ENCODE assay signal across 8 mouse cellular contexts in genomic region chr8:119440250-119440951, GRCm38 (mm10). TPM values are rescaled to one million over a fixed set of nuclear protein-coding genes. Genes with fewer than 3 reads are reported as not detected.
DNase-seq lines count a peak whose midpoint lies in the region; ATAC-seq and TF ChIP-seq lines count a peak whose summit lies in the region.

No protein-coding gene starts in this region.

- H3K9ac ChIP-seq in CH12.LX (ENCODE audit: insufficient read depth, low read depth), result no peak overlapping the region
- no peak overlapping the region for H3K9ac ChIP-seq in embryonic facial prominence, embryonic 12.5 days
- no peak overlapping the region for H3K9ac ChIP-seq in liver, embryonic 14.5 days (replicated peaks)
- no peak overlapping the region for H3K9ac ChIP-seq in neural tube, embryonic 13.5 days

- in situ Hi-C loops in CH12.LX (cut with MboI; ENCODE audit: low pct_ligation_motif_present, low pct_unique_long_range_greater_than_20kb, low sequenced_read_pairs), result no loop called here

- no peaks in the 10 kb centered on the region for H3K79me2 ChIP-seq in CH12.LX (replicated peaks; ENCODE audit: control insufficient read depth, extremely low read depth, insufficient read depth, poor library complexity, severe bottlenecking)

- no peak overlapping the region for H3K4me2 ChIP-seq in CH12.LX (ENCODE audit: insufficient read depth, low read depth, poor library complexity, severe bottlenecking)
- peak overlapping the region; percentile 28; the same call in 1 of the 2 replicates for H3K4me2 ChIP-seq in embryonic facial prominence, embryonic 12.5 days (replicated peaks)
- peak overlapping the region; percentile 42 for H3K4me2 ChIP-seq in liver, embryonic 14.5 days (ENCODE audit: low read depth)
- H3K4me2 ChIP-seq in neural tube, embryonic 13.5 days, result peak overlapping the region; percentile 26; the same call in 1 of the 2 replicates

- no peaks in the 10 kb centered on the region for H3K27me3 ChIP-seq in CH12.LX (replicated peaks)
- H3K27me3 ChIP-seq in embryonic facial prominence, embryonic 12.5 days, result peaks cover 5% of the 10 kb centered on the region; the same call in 1 of the 2 replicates
- no peaks in the 10 kb centered on the region for H3K27me3 ChIP-seq in liver, embryonic 14.5 days (ENCODE audit: control insufficient read depth, insufficient read depth, low read length)
- H3K27me3 ChIP-seq in neural tube, embryonic 13.5 days, result peaks cover 5% of the 10 kb centered on the region; the same call in 1 of the 2 replicates

- no peak for TF ChIP-seq POLR2A in CH12.LX (IDR thresholded peaks at IDR 0.05; ENCODE audit: low read depth, low read length)

- dilution Hi-C loops in CH12.LX (cut with MboI; ENCODE audit: extremely low pct_ligation_motif_present, extremely low pct_unique_long_range_greater_than_20kb, low sequenced_read_pairs), result no loop called here

- peaks cover 18 to 48% of the 10 kb centered on the region in 2 experiments for H3K4me1 ChIP-seq in CH12.LX (ENCODE audit: control insufficient read depth in 1 of 2, insufficient read depth in 2 of 2)
- H3K4me1 ChIP-seq in embryonic facial prominence, embryonic 12.5 days, result peaks cover 5% of the 10 kb centered on the region; the same call in 1 of the 2 replicates
- H3K4me1 ChIP-seq in liver, embryonic 14.5 days (replicated peaks; ENCODE audit: control insufficient read depth in 2 of 2, insufficient read depth in 2 of 2, low read length in 1 of 2), result peaks cover 0 to 6% of the 10 kb centered on the region in 2 experiments; a peak in 2 of 4 replicates
- H3K4me1 ChIP-seq in neural tube, embryonic 13.5 days (replicated peaks), result peaks cover 16% of the 10 kb centered on the region

- WGBS in embryonic facial prominence, embryonic 12.5 days, result 14% methylated on average over 16 of the region's 16 CpGs
- WGBS in liver, embryonic 14.5 days (ENCODE audit: insufficient replicate concordance), result 24% methylated on average over 16 of the region's 16 CpGs
- WGBS in neural tube, embryonic 13.5 days, result 12% methylated on average over 16 of the region's 16 CpGs

- no peak overlapping the region for H3K4me3 ChIP-seq in CH12.LX (replicated peaks in 1 of 3; ENCODE audit: low read depth in 2 of 3, low read length in 2 of 3, poor library complexity in 1 of 3)
- H3K4me3 ChIP-seq in embryonic facial prominence, embryonic 12.5 days, result no peak overlapping the region
- H3K4me3 ChIP-seq in liver, embryonic 14.5 days (ENCODE audit: insufficient read depth in 1 of 2, low read depth in 2 of 2, low read length in 2 of 2), result no peak overlapping the region
- no peak overlapping the region for H3K4me3 ChIP-seq in neural tube, embryonic 13.5 days

- no peak for TF ChIP-seq EP300 in CH12.LX (IDR thresholded peaks at IDR 0.05; ENCODE audit: low read length)
- no peak for TF ChIP-seq EP300 in liver, embryonic 14.5 days (IDR thresholded peaks at IDR 0.05; ENCODE audit: low read depth)

- ATAC-seq in embryonic facial prominence, embryonic 12.5 days (ENCODE audit: insufficient number of reproducible peaks, insufficient read depth, low FRiP score, low TSS enrichment), result no peak
- peak; percentile 16; the same call in 1 of the 2 replicates for ATAC-seq in liver, embryonic 14.5 days (ENCODE audit: insufficient read depth)
- ATAC-seq in neural tube, embryonic 13.5 days (ENCODE audit: low read depth), result peak; percentile 45; the same call in 1 of the 2 replicates

- DNase-seq in CH12.LX (ENCODE audit: extremely low read depth), result no peak
- DNase-seq in adrenal gland, adult (ENCODE audit: inconsistent age in 2 of 2, low spot score in 1 of 2), result peak; percentile 89 to 97
- peak; percentile 85 to 91 for DNase-seq in heart, adult 9 months (ENCODE audit: low spot score in 2 of 2)
- DNase-seq in kidney, adult 8-10 months, result peak; percentile 93
- no peak for DNase-seq in liver, embryonic 14.5 days (ENCODE audit: low read depth in 3 of 3, low spot score in 3 of 3)
- DNase-seq in thymus, postnatal 36 days, result peak; percentile 41 to 42

- peak; percentile 46 for TF ChIP-seq RAD21 in CH12.LX (IDR thresholded peaks at IDR 0.05; ENCODE audit: low read depth, low read length)

- H3K27ac ChIP-seq in CH12.LX (ENCODE audit: insufficient read depth, low read depth), result no peak overlapping the region
- no peak overlapping the region for H3K27ac ChIP-seq in embryonic facial prominence, embryonic 12.5 days
- no peak overlapping the region for H3K27ac ChIP-seq in liver, embryonic 14.5 days
- peak overlapping the region; percentile 61 for H3K27ac ChIP-seq in neural tube, embryonic 13.5 days (replicated peaks)

- peak; percentile 29 to 71; a peak in 2 of 4 replicates for TF ChIP-seq CTCF in CH12.LX (conservative IDR thresholded peaks at IDR 0.05 in 1 of 2, IDR thresholded peaks at IDR 0.05 in 1 of 2; ENCODE audit: low read depth in 2 of 2, low read length in 2 of 2)
- TF ChIP-seq CTCF in liver, embryonic 14.5 days (IDR thresholded peaks at IDR 0.05; ENCODE audit: low read depth), result peak; percentile 77

- no peaks in the 10 kb centered on the region for H3K9me3 ChIP-seq in CH12.LX (replicated peaks; ENCODE audit: low read length)
- no peaks in the 10 kb centered on the region for H3K9me3 ChIP-seq in embryonic facial prominence, embryonic 12.5 days
- H3K9me3 ChIP-seq in liver, embryonic 14.5 days (ENCODE audit: control insufficient read depth, low read length), result no peaks in the 10 kb centered on the region
- H3K9me3 ChIP-seq in neural tube, embryonic 13.5 days, result no peaks in the 10 kb centered on the region

- peaks cover 12 to 43% of the 10 kb centered on the region in 2 experiments for H3K36me3 ChIP-seq in CH12.LX (replicated peaks in 1 of 2; ENCODE audit: control insufficient read depth in 1 of 2, insufficient read depth in 1 of 2, low read length in 1 of 2)
- no peaks in the 10 kb centered on the region for H3K36me3 ChIP-seq in embryonic facial prominence, embryonic 12.5 days
- H3K36me3 ChIP-seq in liver, embryonic 14.5 days (replicated peaks; ENCODE audit: control insufficient read depth, insufficient read depth, low read depth), result no peaks in the 10 kb centered on the region; the same call in 1 of the 2 replicates
- H3K36me3 ChIP-seq in neural tube, embryonic 13.5 days, result no peaks in the 10 kb centered on the region

TF ChIP-seq in CH12.LX, 34 proteins besides CTCF, POLR2A, EP300 and RAD21:
- TF ChIP-seq TBP (conservative IDR thresholded peaks at IDR 0.05; ENCODE audit: low read depth, low read length) (no peak), SMC3 (IDR thresholded peaks at IDR 0.05; ENCODE audit: low read depth, low read length) (peak; percentile 87), NRF1 (IDR thresholded peaks at IDR 0.05; ENCODE audit: low read depth, low read length) (no peak), ZC3H11A (IDR thresholded peaks at IDR 0.05; ENCODE audit: low read depth, low read length) (no peak)
TF ChIP-seq in CH12.LX: peak in this region for 1.

RNA-seq across cellular contexts. Expression of gene Necab2, which starts 6.1 kb away (rescaled TPM):
- total RNA-seq in CH12.LX (2012; rRNA removed) (not detected in 2 replicates), CH12.LX (2014; rRNA removed) (not detected in 2 replicates)
- polyA plus RNA-seq in CH12.LX (2012; ENCODE audit: insufficient read length, low read depth), result not detected in 2 replicates
- 10.7 and 12.5 TPM in 2 replicates for polyA plus RNA-seq in embryonic facial prominence, embryonic 12.5 days (2016; fragmentation: Nextera tagmentation; extraction: Ambion mirVana)
- polyA plus RNA-seq in liver, embryonic 14.5 days (2012; rRNA removed), result 0.06 and 0.14 TPM in 2 replicates
- polyA plus RNA-seq in liver, embryonic 14.5 days (2014; fragmentation: Nextera tagmentation; extraction: Ambion mirVana), result not detected in 2 replicates
- 39.6 and 41.7 TPM in 2 replicates for polyA plus RNA-seq in neural tube, embryonic 13.5 days (2015; fragmentation: Nextera tagmentation; extraction: Ambion mirVana)

RNA-seq across cellular contexts. Expression of gene Osgin1, which starts 6.5 kb away (rescaled TPM):
- 0.46 and 0.47 TPM in 2 replicates for total RNA-seq in CH12.LX (2012; rRNA removed)
- total RNA-seq in CH12.LX (2014; rRNA removed), result 0.12 and 0.15 TPM in 2 replicates
- 2.9 and 3.0 TPM in 2 replicates for polyA plus RNA-seq in CH12.LX (2012; ENCODE audit: insufficient read length, low read depth)
- polyA plus RNA-seq in embryonic facial prominence, embryonic 12.5 days (2016; fragmentation: Nextera tagmentation; extraction: Ambion mirVana), result 0.43 and 0.56 TPM in 2 replicates
- 18.8 and 23.0 TPM in 2 replicates for polyA plus RNA-seq in liver, embryonic 14.5 days (2012; rRNA removed)
- 16.0 and 17.0 TPM in 2 replicates for polyA plus RNA-seq in liver, embryonic 14.5 days (2014; fragmentation: Nextera tagmentation; extraction: Ambion mirVana)
- 0.40 TPM in 1 of 2 replicates, not detected in the other for polyA plus RNA-seq in neural tube, embryonic 13.5 days (2015; fragmentation: Nextera tagmentation; extraction: Ambion mirVana)

RNA-seq across cellular contexts. Expression of gene Mlycd, which starts 45.7 kb away (rescaled TPM):
- 8.7 and 12.3 TPM in 2 replicates for total RNA-seq in CH12.LX (2012; rRNA removed)
- 4.5 and 5.1 TPM in 2 replicates for total RNA-seq in CH12.LX (2014; rRNA removed)
- 4.2 and 4.4 TPM in 2 replicates for polyA plus RNA-seq in CH12.LX (2012; ENCODE audit: insufficient read length, low read depth)
- polyA plus RNA-seq in embryonic facial prominence, embryonic 12.5 days (2016; fragmentation: Nextera tagmentation; extraction: Ambion mirVana), result 12.5 and 14.7 TPM in 2 replicates
- polyA plus RNA-seq in liver, embryonic 14.5 days (2012; rRNA removed), result 6.0 and 6.4 TPM in 2 replicates
- 8.1 and 9.6 TPM in 2 replicates for polyA plus RNA-seq in liver, embryonic 14.5 days (2014; fragmentation: Nextera tagmentation; extraction: Ambion mirVana)
- 11.0 and 15.6 TPM in 2 replicates for polyA plus RNA-seq in neural tube, embryonic 13.5 days (2015; fragmentation: Nextera tagmentation; extraction: Ambion mirVana)

Comparison
In these comparisons a context has a peak if more than half of its experiments do, and no peak if none do; other contexts are left out.
1. DNase-seq: peak in adrenal gland, adult (2 of 2), heart, adult 9 months (2 of 2), kidney, adult 8-10 months (2 of 2) and thymus, postnatal 36 days (2 of 2); none in CH12.LX (single experiment) and liver, embryonic 14.5 days (0 of 3).
2. RNA of gene Necab2, which starts 6.1 kb away (polyA plus RNA-seq): 39.6 to 41.7 TPM in neural tube, embryonic 13.5 days and 10.7 to 12.5 TPM in embryonic facial prominence, embryonic 12.5 days; 0.06 to 0.14 TPM in liver, embryonic 14.5 days and not detected in CH12.LX; every median in the first group is over 10 times any median in the second.